Mouse (Mus musculus) adrenal gland, adult 8-10 months (tissue): Measurements from ENCODE around the gene Itgb7. TPM values are rescaled to one million over a fixed set of nuclear protein-coding genes. Genes with fewer than 3 reads are reported as not detected.

ENCODE experiments used
- DNase-seq: peaks from one replicate; pipeline ENCODE4 v3.0.0; 2022
- total RNA-seq, 4 experiments: library from RNA; stranded (reverse); gene quantifications; 2 replicates each; pipeline ENCODE4 v1.2.4; 2022

Itgb7 gene
- total RNA-seq, 4 experiments from 2014 or later = 2.7 to 7.9 (median 5.4) TPM

DNA sequence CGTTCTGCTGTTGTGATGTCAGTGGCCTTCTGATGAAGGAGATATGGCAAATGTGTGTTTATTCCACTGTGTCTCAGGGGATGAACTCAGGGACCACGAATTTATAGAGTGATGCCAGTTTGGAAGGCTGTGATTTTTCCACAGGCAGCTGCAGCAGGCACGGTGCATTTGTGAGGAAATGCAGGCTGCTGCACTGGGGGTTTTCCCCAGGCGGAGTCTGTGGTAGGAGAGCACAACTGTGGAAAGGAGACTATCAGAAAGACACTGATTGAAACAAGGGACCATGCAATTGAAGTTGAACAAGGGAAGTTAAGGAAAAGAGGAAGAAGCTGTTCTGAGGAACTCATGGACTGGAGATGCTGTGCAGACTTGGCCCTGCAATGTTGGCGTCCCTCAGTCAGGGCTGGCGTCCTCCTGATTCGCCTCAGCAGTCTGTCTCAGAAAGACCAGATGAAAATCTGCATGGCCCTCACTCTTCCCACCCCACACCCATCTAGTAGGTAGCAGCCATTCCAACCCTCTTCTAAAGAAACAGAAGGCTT lies 39.4 kb downstream of the Itgb7 start:
- no peak for DNase-seq

DNA sequence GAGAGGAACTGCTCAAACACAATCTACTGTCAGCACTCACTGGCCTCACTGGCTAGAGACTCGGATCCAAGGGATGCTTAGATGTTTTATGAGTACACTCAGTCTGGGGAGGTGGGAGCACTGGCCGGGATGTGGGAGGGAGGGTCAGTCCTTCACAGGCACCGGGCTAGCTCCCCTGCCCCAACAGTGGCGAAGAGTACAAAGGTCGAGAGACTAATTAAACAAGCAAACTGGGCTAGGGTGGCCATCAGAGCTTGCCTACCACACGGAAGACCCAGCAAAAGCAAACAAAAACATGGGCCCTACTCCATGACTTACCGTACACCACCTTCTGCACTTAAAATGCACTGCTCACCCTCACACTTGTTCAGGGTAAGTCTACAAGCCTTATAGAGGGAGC lies 40.0 kb downstream of the Itgb7 start:
- no peak for DNase-seq

DNA sequence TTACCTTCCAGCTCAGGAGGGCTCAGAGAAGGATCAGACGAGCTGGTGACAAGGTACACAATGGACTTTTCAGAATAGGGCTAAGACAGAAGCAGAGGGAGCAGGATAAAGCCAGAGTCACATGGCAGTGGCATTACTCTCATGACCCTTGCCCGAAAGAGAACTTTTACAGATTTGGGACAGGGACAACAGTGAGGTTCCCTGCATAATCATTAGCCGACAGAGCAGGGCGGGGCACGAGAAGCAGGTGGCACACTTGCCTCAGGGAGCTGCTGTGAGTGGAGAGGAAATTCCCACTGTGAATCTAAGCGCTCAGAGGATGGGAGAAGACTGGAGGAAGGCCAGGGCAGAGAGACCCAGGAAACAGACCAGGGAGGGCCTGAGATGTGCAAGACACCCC lies 42.9 kb downstream of the Itgb7 start:
- no peak for DNase-seq

DNA sequence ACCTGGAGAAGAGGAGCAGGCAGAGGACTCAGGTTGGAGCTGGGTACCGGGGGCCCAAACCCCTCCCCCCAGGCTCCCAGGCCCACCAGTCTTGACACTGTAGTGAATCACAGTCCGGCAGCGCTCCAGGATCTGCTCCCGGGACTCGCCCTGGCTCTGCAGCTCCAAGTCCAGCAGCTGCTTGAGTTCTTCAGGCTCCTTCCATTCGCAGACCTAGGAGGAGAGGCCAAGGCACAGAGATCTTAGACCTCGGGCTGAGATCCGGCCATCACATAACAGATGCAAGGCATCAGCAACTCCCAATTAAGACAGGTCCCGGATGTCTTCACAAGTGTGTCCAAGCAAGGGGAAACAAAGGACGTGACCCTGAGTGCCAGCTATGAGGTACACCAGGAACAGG lies 43.6 kb downstream of the Itgb7 start:
- no peak for DNase-seq

DNA sequence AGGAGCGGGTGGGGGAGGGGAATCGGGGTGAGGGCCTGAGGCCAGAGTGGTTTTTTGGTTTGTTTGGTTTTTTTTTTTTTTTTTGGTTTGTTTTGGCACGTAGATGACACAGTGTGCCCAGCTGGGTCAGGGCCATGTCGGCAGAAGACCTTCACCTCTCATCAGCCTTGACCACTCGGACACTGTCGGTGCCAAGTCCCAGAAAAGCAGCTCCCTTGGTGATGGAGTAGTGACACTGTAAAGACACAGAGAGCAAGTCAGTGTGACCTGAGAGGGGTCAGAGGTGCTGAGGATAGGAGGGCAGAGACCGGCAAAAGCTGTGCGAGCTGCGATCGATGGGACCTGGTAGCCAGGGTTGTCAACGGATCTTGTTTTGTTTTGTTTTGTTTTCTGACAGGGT lies 45.5 kb downstream of the Itgb7 start:
- no peak for DNase-seq

DNA sequence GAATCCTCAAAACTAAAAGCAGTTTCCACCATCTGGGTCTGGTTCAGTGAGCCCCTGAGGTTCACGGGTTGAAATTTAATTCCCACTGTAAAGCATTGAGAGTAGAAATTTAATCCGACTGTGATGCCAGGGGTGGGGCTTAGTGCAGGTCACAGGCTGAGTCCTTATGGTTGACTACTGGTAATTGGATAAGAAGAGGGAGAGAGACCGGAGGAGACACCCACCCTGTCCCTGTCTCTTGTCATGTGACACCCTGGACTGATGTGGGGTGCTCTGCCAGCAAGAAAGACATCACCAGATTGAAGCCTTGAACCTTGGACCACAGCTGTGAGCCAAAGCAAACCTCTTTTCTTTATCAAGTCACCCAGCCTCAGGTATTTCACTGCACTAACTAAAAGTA lies 48.7 kb downstream of the Itgb7 start:
- DNase-seq = no peak

DNA sequence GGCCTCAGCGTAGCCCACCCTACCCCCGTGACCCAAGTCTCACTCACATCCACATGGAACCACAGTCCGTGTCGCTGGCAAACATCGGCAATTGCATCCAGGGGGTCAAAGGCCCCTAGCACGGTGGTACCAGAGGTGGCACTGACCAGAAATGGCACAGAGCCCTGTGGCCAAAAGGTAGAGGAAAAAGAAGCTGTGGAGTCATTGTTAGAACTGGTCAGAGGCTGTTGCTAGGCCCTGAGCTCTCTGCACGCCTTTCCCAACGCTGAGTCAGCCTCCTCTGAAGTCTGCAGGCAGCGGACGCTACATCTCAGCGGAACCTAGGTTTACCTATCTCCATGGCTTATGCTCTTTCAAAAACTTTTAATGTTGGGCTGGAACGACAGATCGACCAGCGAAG lies 51.8 kb downstream of the Itgb7 start:
- DNase-seq = no peak

DNA sequence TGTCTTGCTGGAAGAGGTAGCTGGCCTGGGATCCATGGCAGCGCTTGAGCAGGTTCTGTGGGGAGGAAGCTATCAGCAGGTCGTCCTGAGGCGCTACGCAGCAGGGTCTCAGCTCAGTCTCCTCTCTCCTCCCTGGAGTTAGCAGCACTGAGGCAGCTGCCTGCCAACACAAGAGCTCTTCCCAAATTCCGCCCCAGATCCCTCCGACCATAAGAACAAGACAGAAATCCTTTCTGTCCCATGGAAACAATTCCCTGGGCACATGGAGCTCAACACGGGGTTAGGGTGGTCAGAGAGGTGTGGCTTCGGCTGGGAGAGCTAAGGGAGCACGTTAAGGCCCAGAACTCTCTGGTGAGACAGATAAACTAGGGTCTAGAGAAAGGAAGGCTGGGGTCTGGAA lies 52.6 kb downstream of the Itgb7 start:
- DNase-seq = no peak

DNA sequence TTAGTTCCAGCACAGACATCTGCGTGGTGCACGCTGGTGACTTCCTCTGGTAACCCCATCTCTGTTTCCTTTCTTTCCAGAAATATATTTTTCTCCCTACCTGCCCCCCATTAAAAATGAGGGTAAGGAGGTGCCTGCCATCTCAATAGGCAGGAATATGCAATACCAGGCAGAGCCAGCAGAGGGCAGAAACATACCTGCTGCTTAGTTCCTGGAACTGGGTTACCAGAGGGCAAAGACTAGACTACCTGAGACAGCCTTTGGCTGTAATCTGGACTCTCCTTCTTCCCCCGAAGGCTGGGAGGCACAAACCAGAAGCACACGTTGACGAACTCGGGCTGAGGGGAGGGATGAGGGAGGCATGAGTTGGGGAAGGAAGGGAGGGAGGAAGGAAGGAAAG lies 53.5 kb downstream of the Itgb7 start:
- DNase-seq = peak; percentile 70

DNA sequence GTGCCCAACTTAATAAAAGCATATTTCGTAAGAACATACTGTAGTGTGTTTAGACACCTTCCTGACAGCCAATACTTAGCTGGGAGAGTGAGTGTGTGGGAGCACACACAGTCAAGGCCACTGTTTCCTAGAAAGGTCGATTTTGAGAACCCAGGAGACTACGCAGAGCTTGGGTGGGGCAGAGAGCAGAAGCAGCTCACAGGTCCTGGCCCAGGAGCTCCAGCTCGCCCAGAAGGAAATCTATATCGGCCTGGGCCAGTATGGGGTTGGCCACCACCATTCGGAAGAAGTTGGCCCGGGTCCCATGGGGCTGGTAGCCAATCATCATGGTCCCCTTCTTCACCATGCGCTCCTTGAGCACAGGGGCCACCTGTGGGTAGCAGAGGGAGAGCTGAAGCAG lies 54.3 kb downstream of the Itgb7 start:
- DNase-seq = no peak

DNA sequence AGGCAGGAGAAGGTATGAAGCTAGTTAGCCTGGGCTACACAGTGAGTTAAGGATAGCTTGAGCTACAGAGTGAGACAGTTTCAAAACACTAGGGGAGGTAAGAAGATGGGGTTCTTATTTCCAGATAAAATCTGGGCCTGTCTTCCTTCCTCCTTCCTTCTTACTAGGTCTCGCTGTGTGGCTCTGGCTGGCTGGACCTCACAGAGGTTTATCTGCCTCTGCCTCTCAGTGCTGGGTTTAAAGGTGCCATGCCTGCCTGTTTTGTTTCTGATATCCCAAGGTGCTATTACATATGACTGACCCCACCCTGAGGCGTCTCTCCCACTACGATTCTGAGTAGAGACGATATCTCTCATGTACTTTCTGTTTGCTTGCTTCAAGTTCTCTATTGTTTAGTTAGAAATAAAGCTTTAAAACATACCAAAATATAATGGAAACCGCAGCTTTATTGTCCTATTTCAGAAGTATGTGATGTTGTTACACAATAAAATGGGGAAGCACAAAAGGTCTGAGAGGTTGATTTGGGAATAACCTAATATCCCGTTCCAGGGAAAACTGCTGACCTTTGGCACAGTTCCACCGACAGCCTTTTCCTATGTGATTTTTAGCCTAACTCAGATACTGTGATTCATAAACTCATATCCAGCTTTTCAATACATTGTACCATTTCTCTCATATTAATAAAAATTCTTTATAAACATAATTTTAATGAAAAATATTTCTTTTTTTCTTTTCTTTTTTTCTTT lies 55.0 kb downstream of the Itgb7 start:
- no peak for DNase-seq

DNA sequence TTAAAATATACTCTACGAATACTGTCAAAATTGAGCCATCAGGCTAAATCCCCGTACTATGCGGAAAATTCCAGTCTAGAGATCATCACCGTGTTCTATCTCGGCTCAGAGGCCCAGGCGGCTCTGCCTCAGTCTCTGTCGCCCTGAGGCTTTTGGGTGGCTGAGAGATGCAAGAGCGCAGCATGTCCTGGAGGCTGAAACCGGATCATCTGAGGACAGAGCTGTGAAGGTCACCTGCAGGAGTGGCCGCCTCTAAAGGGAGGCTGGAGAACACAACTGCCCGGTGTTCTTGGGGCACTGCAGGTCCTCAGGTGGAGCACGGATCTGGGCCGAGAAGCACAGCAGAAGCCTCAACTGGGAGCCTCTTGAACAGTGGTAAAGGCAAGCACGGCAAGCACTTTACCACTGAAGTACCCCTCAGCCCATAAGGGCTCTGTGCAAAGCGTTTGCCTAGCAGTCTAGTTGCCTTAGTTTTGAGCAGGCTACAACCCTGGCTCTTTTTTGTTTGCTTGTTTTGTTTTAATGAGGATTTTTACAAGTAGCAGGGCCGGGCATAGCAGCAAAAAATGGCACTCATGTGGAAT lies 55.9 kb downstream of the Itgb7 start:
- DNase-seq = no peak

DNA sequence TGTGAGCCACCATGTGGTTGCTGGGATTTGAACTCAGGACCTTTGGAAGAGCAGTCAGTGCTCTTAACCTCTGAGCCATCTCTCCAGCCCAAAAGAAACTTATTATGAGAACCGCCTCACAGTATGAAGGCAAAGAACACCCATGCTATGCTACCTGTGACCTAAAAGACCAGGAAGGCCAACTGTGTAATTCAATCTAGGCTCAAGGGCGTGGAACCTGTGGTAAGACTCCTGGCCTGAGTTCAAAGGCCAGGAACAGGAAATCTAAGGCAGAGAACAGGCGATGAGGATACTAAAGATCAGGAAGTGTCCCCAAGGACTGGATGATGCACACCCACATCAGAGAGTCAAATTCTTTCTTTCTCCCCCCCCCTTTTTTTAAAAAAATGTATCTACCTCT lies 58.2 kb downstream of the Itgb7 start:
- no peak for DNase-seq

DNA sequence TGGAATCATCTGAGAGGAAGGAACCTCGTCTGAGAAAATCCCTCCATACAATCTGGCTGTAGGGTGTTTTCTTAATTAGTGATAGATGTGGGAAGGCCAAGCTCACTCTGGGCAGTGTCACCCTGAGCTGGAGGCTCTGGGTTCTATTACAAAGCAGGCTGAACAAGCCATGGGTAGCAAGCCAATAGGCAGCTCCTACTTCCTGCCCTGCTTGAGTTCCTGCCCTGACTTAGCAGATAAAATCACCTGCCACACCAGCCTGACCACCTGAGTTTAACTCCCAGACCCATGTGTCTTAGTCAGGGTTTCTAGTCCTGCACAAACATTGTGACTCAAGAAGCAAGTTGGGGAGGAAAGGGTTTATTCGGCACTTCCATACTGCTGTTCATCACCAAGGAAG lies 62.7 kb downstream of the Itgb7 start:
- DNase-seq = no peak

DNA sequence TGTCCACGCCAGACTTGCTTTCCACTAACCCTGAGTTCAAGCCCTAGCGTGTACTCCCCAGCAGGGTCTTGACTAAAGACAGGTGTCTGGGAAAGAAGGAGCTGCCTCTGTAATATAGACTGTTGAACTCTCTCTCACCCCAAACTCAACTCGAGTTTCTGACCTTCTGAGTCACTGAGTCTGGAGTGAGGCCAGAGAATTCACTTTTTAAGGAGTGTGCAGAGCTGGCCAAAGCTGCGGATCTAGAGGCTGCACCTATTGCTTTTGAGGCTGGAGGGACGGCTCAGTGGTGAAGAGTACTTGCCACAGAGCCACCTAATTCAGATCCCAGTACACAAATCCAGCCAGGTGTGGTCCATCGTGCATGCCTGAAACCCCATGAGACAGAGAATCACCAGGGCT lies 64.1 kb downstream of the Itgb7 start:
- DNase-seq = peak; percentile 48

Other genes with a start within 250 kb of the Itgb7 start
- gene Krt8, start 227.5 kb downstream of the Itgb7 start, total RNA-seq = 1 to 10 TPM in 2 of 4 experiments, under 1 TPM in 2; 0.49 to 1.3 (median 0.77) TPM
- 1 to 10 TPM; 1.3 to 2.4 (median 1.9) TPM for gene Krt18, start 203.8 kb downstream of the Itgb7 start, total RNA-seq
- 100 to 1,000 TPM; 232 to 294 (median 272) TPM for gene Eif4b, start 158.2 kb downstream of the Itgb7 start, total RNA-seq
- 100 to 1,000 TPM in 2 of 4 experiments, 10 to 100 TPM in 2; 77.5 to 129 (median 107) TPM for gene Tns2, start 131.5 kb downstream of the Itgb7 start, total RNA-seq
- 10 to 100 TPM; 46.6 to 70.4 (median 57.7) TPM for gene Spryd3, start 95.7 kb downstream of the Itgb7 start, total RNA-seq
- 10 to 100 TPM; 37.0 to 63.8 (median 49.2) TPM for gene Igfbp6, start 87.6 kb downstream of the Itgb7 start, total RNA-seq
- under 1 TPM; 0.15 to 0.43 (median 0.26) TPM for gene Soat2, start 81.4 kb downstream of the Itgb7 start, total RNA-seq
- 100 to 1,000 TPM in 1 of 4 experiments, 10 to 100 TPM in 3; 61.9 to 108 (median 86.0) TPM for gene Zfp740, start 28.7 kb downstream of the Itgb7 start, total RNA-seq
- 10 to 100 TPM; 71.3 to 85.0 (median 75.5) TPM for gene Csad, start 27.2 kb downstream of the Itgb7 start, total RNA-seq
- gene Rarg, start 25.6 kb upstream of the Itgb7 start, total RNA-seq = 10 to 100 TPM; 19.9 to 43.0 (median 34.4) TPM
- under 1 TPM in 2 of 4 experiments, not detected in 2; 0.24 to 0.31 TPM for gene Gm9918, start 38.6 kb upstream of the Itgb7 start, total RNA-seq
- gene Mfsd5, start 47.5 kb upstream of the Itgb7 start, total RNA-seq = 10 to 100 TPM; 37.1 to 45.4 (median 39.5) TPM
- gene Espl1, start 64.3 kb upstream of the Itgb7 start, total RNA-seq = 1 to 10 TPM; 1.4 to 5.3 (median 2.3) TPM
- gene Pfdn5, start 94.2 kb upstream of the Itgb7 start, total RNA-seq = 100 to 1,000 TPM; 440 to 517 (median 466) TPM
- 10 to 100 TPM; 65.4 to 96.8 (median 89.3) TPM for gene Myg1, start 99.8 kb upstream of the Itgb7 start, total RNA-seq
- 10 to 100 TPM; 15.6 to 31.6 (median 21.4) TPM for gene Aaas, start 118.8 kb upstream of the Itgb7 start, total RNA-seq
- gene Sp7, start 135.2 kb upstream of the Itgb7 start, total RNA-seq = under 1 TPM; 0.17 to 0.48 (median 0.33) TPM
- 10 to 100 TPM; 75.8 to 97.0 (median 91.9) TPM for gene Sp1, start 174.2 kb upstream of the Itgb7 start, total RNA-seq
- gene Amhr2, start 213.4 kb upstream of the Itgb7 start, total RNA-seq = 1 to 10 TPM; 1.1 to 1.9 (median 1.6) TPM
- gene Prr13, start 227.1 kb upstream of the Itgb7 start, total RNA-seq = 100 to 1,000 TPM in 2 of 4 experiments, 10 to 100 TPM in 2; 71.8 to 170 (median 96.4) TPM
- gene Pcbp2, start 238.6 kb upstream of the Itgb7 start, total RNA-seq = 100 to 1,000 TPM; 594 to 678 (median 630) TPM